In genomic region chr3:103683966-103684319, GRCm38 (mm10) we compare ENCODE assay signal across 24 mouse cellular contexts. TPM values are rescaled to one million over a fixed set of nuclear protein-coding genes. Genes with fewer than 3 reads are reported as not detected.
A peak's percentile ranks its signal among the peaks of the same experiment; 100 is the strongest.
DNase-seq lines count a peak whose midpoint lies in the region; ATAC-seq and TF ChIP-seq lines count a peak whose summit lies in the region.
"Had no signal": no experiment of that assay in that cellular context is flagged by ENCODE, and none has a peak within 500 bp of the region (broad histone marks: within the 10 kb centered on the region; RNA-seq: fewer than 3 reads in every experiment).

No protein-coding gene starts in this region.

- no peak overlapping the region for H3K4me2 ChIP-seq in hindbrain, embryonic 12.5 days (replicated peaks)
- no peak overlapping the region for H3K4me2 ChIP-seq in hindbrain, postnatal 0 days (ENCODE audit: low read depth, low read length)
- H3K4me2 ChIP-seq in midbrain, embryonic 16.5 days (ENCODE audit: low read length) = peak overlapping the region; percentile 50; the same call in 1 of the 2 replicates

- H3K4me1 ChIP-seq in hindbrain, embryonic 12.5 days = peaks cover 11% of the 10 kb centered on the region
- no peaks in the 10 kb centered on the region; the same call in 1 of the 2 replicates for H3K4me1 ChIP-seq in hindbrain, postnatal 0 days (ENCODE audit: insufficient read depth, low read length)
- H3K4me1 ChIP-seq in E14TG2a.4 (replicated peaks; ENCODE audit: low read depth, low read length) = peaks cover 61% of the 10 kb centered on the region
- H3K4me1 ChIP-seq in midbrain, embryonic 16.5 days (ENCODE audit: control insufficient read depth, insufficient read depth, low read length) = peaks cover 10% of the 10 kb centered on the region; the same call in 1 of the 2 replicates

- no peaks in the 10 kb centered on the region for H3K9me3 ChIP-seq in hindbrain, embryonic 12.5 days (replicated peaks)
- no peaks in the 10 kb centered on the region for H3K9me3 ChIP-seq in hindbrain, postnatal 0 days (ENCODE audit: low read length)
- H3K9me3 ChIP-seq in E14TG2a.4 (ENCODE audit: low read length) = peaks cover 15% of the 10 kb centered on the region
- no peaks in the 10 kb centered on the region for H3K9me3 ChIP-seq in midbrain, embryonic 16.5 days (replicated peaks; ENCODE audit: control insufficient read depth, low read length, poor library complexity, severe bottlenecking)
- H3K9me3 ChIP-seq: forebrain, embryonic 12.5 days; heart, embryonic 15.5 days had no signal

- WGBS in hindbrain, embryonic 12.5 days = 38% methylated on average over 5 of the region's 5 CpGs
- 43% methylated on average over 5 of the region's 5 CpGs for WGBS in hindbrain, postnatal 0 days
- 31% methylated on average over 5 of the region's 5 CpGs for WGBS in midbrain, embryonic 16.5 days

- no peaks in the 10 kb centered on the region for H3K27me3 ChIP-seq in hindbrain, embryonic 12.5 days
- H3K27me3 ChIP-seq in hindbrain, postnatal 0 days (ENCODE audit: insufficient read depth, low read length) = no peaks in the 10 kb centered on the region
- no peaks in the 10 kb centered on the region for H3K27me3 ChIP-seq in E14TG2a.4 (ENCODE audit: insufficient read depth, low read length)
- H3K27me3 ChIP-seq in midbrain, embryonic 16.5 days (ENCODE audit: control insufficient read depth, insufficient read depth, low read depth, low read length) = no peaks in the 10 kb centered on the region

- H3K36me3 ChIP-seq in hindbrain, embryonic 12.5 days = no peaks in the 10 kb centered on the region
- H3K36me3 ChIP-seq in hindbrain, postnatal 0 days (ENCODE audit: insufficient read depth, low read length) = no peaks in the 10 kb centered on the region
- peaks cover 4% of the 10 kb centered on the region; the same call in 1 of the 2 replicates for H3K36me3 ChIP-seq in E14TG2a.4 (ENCODE audit: insufficient read depth, low read length)
- H3K36me3 ChIP-seq in midbrain, embryonic 16.5 days (ENCODE audit: control insufficient read depth, insufficient read depth, low read length) = no peaks in the 10 kb centered on the region
- H3K36me3 ChIP-seq: forebrain, embryonic 12.5 days; heart, embryonic 15.5 days had no signal

- H3K27ac ChIP-seq in hindbrain, embryonic 12.5 days = no peak overlapping the region
- H3K27ac ChIP-seq in hindbrain, postnatal 0 days = no peak overlapping the region
- H3K27ac ChIP-seq in midbrain, embryonic 16.5 days (ENCODE audit: low read length) = no peak overlapping the region
- H3K27ac ChIP-seq: forebrain, embryonic 12.5 days; heart, embryonic 15.5 days; stomach, postnatal 0 days had no signal

- DNase-seq in hindbrain, postnatal 0 days (ENCODE audit: low spot score) = no peak
- peak; percentile 2 for DNase-seq in forelimb bud, embryonic 11.5 days (ENCODE audit: low read depth, low spot score)
- no peak for DNase-seq in spleen, postnatal 14 days (ENCODE audit: low spot score in 2 of 2)
- DNase-seq in right cerebral cortex, postnatal 25 days = no peak
- DNase-seq: cerebellum, adult 9-11 months; kidney, adult 8-10 months; kidney, postnatal 36 days; lung, adult 18-20 months; lung, postnatal 4 days; thymus, postnatal 36 days had no signal

- no peak overlapping the region for H3K9ac ChIP-seq in hindbrain, embryonic 12.5 days
- H3K9ac ChIP-seq in hindbrain, postnatal 0 days (replicated peaks; ENCODE audit: low read length) = no peak overlapping the region
- H3K9ac ChIP-seq in midbrain, embryonic 16.5 days (ENCODE audit: low read depth, low read length) = no peak overlapping the region
- H3K9ac ChIP-seq: forebrain, embryonic 12.5 days; heart, embryonic 15.5 days had no signal

- no peak for TF ChIP-seq CTCF in hindbrain, postnatal 0 days (IDR thresholded peaks at IDR 0.05; ENCODE audit: low read depth)
- TF ChIP-seq CTCF in E14TG2a.4 (conservative IDR thresholded peaks at IDR 0.05; ENCODE audit: low read length) = no peak

- no peak overlapping the region for H3K4me3 ChIP-seq in hindbrain, embryonic 12.5 days
- H3K4me3 ChIP-seq in hindbrain, postnatal 0 days (ENCODE audit: low read length) = no peak overlapping the region
- H3K4me3 ChIP-seq in E14TG2a.4 (replicated peaks; ENCODE audit: low read length) = peak overlapping the region; percentile 55
- H3K4me3 ChIP-seq in midbrain, embryonic 16.5 days (ENCODE audit: low read depth, low read length) = no peak overlapping the region
- H3K4me3 ChIP-seq: forebrain, embryonic 12.5 days; heart, embryonic 15.5 days had no signal

- 0 out of 2 replicates have a peak, but pooled peaks have one; percentile 2 for ATAC-seq in hindbrain, embryonic 12.5 days (ENCODE audit: low FRiP score)
- ATAC-seq in hindbrain, postnatal 0 days = no peak
- no peak for ATAC-seq in midbrain, embryonic 16.5 days
- ATAC-seq: CD4-positive, CD25-positive, alpha-beta regulatory T cell, adult 4 months had no signal

RNA-seq across cellular contexts. Expression of gene Atg4a-ps, which starts 38.1 kb away (rescaled TPM):
- polyA plus RNA-seq in hindbrain, embryonic 12.5 days (2016; fragmentation: Nextera tagmentation; extraction: Ambion mirVana) = not detected in 2 replicates
- total RNA-seq in hindbrain, postnatal 0 days (2014; rRNA removed) = 0.16 TPM in 1 of 2 replicates, not detected in the other
- 0.10 and 0.26 TPM in 2 replicates for polyA plus RNA-seq in hindbrain, postnatal 0 days (2015; fragmentation: Nextera tagmentation; extraction: Ambion mirVana)
- polyA plus RNA-seq in midbrain, embryonic 16.5 days (2015; fragmentation: Nextera tagmentation; extraction: Ambion mirVana) = 0.11 and 0.29 TPM in 2 replicates
- polyA plus RNA-seq: liver, adult 2 months had no signal

RNA-seq across cellular contexts. Expression of gene Olfml3, which starts 53.9 kb away (rescaled TPM):
- 16.9 and 18.3 TPM in 2 replicates for polyA plus RNA-seq in hindbrain, embryonic 12.5 days (2016; fragmentation: Nextera tagmentation; extraction: Ambion mirVana)
- total RNA-seq in hindbrain, postnatal 0 days (2014; rRNA removed) = 7.7 and 10.8 TPM in 2 replicates
- 7.8 and 10.1 TPM in 2 replicates for polyA plus RNA-seq in hindbrain, postnatal 0 days (2015; fragmentation: Nextera tagmentation; extraction: Ambion mirVana)
- 4.6 and 5.3 TPM in 2 replicates for polyA plus RNA-seq in midbrain, embryonic 16.5 days (2015; fragmentation: Nextera tagmentation; extraction: Ambion mirVana)

RNA-seq across cellular contexts. Expression of gene Gm10964, which starts 55.2 kb away (rescaled TPM):
- polyA plus RNA-seq in hindbrain, embryonic 12.5 days (2016; fragmentation: Nextera tagmentation; extraction: Ambion mirVana) = not detected in 2 replicates
- not detected in 2 replicates for total RNA-seq in hindbrain, postnatal 0 days (2014; rRNA removed)
- polyA plus RNA-seq in hindbrain, postnatal 0 days (2015; fragmentation: Nextera tagmentation; extraction: Ambion mirVana) = not detected in 2 replicates
- not detected in 2 replicates for polyA plus RNA-seq in midbrain, embryonic 16.5 days (2015; fragmentation: Nextera tagmentation; extraction: Ambion mirVana)
- total RNA-seq: adrenal gland, adult 18-20 months; gastrocnemius, adult 18-20 months; layer of hippocampus, postnatal 14 days; left cerebral cortex, postnatal 10 days; liver, adult 2 months; monocyte, adult 5-6 weeks had no signal
- polyA plus RNA-seq: CD4-positive, CD25-positive, alpha-beta regulatory T cell, adult 4 months; forebrain, embryonic 12.5 days; gonadal fat pad, adult 2 months; heart, embryonic 15.5 days; liver, adult 2 months; stomach, postnatal 0 days had no signal
